In genomic region chr2:152962091-152962793, GRCm38 (mm10) we compare ENCODE assay signal across 8 mouse cellular contexts. TPM values are rescaled to one million over a fixed set of nuclear protein-coding genes. Genes with fewer than 3 reads are reported as not detected.
DNase-seq lines count a peak whose midpoint lies in the region; TF ChIP-seq lines count a peak whose summit lies in the region.

Gene Ttll9 (plus strand): TSS chr2:152962485.

- peak; percentile 52 to 63 for DNase-seq in adrenal gland, adult 18-20 months (ENCODE audit: low spot score in 2 of 2)
- DNase-seq in gastrocnemius, postnatal 14 days, result peak; percentile 59
- peak; percentile 77 for DNase-seq in induced T-regulatory cell, adult 2 months (ENCODE audit: low read depth)
- DNase-seq in left cerebral cortex, adult 2 months (ENCODE audit: extremely low spot score in 1 of 2, low spot score in 2 of 2), result peak; percentile 72 to 82
- peak; percentile 65 to 72 for DNase-seq in lung, postnatal 4 days
- peak; percentile 90 for DNase-seq in right cerebral cortex, adult 18-20 months
- DNase-seq in adipocyte (ENCODE audit: low spot score), result no peak

- no peak within 1 kb of the TSS for H3K27ac ChIP-seq in cortical plate, adult 2 months (ENCODE audit: insufficient read depth, low read length)
- no peak within 1 kb of the TSS for H3K27ac ChIP-seq in left cerebral cortex, adult 2 months

- H3K4me3 ChIP-seq in cortical plate, adult 2 months (ENCODE audit: insufficient read depth, low read length), result peak within 1 kb of the TSS; percentile 35
- H3K4me3 ChIP-seq in left cerebral cortex, adult 2 months, result peak within 1 kb of the TSS; percentile 63

- intact Hi-C loops in gastrocnemius, postnatal 14 days (cut with DNase I; ENCODE audit: low total_unique reads), result no loop called here
- intact Hi-C loops in left cerebral cortex, adult 2 months (cut with DNase I), result loop anchor here (5.0 kb wide), 1 partner anchor 50 kb away; no protein-coding TSS in a partner anchor

- H3K4me1 ChIP-seq in cortical plate, adult 2 months (ENCODE audit: control insufficient read depth, insufficient read depth, low read length), result no peaks in the 10 kb centered on the region

- no peak for TF ChIP-seq POLR2A in cortical plate, adult 2 months (IDR thresholded peaks at IDR 0.05; ENCODE audit: extremely low read depth, insufficient read depth, low read length)

- TF ChIP-seq CTCF in cortical plate, adult 2 months (IDR thresholded peaks at IDR 0.05; ENCODE audit: extremely low read depth, insufficient read depth, low read length), result no peak
- TF ChIP-seq CTCF in left cerebral cortex, adult 2 months (IDR thresholded peaks at IDR 0.05), result no peak

RNA-seq across cellular contexts. Expression of gene Ttll9, which starts in this region (rescaled TPM):
- under 1 TPM; 0.16 to 0.60 TPM for total RNA-seq in adrenal gland, adult 18-20 months (2021)
- polyA plus RNA-seq in cortical plate, adult 2 months (2012; rRNA removed), result 1.7 and 2.0 TPM in 2 replicates
- total RNA-seq in gastrocnemius, postnatal 14 days (2021), result not detected
- total RNA-seq in left cerebral cortex, adult 2 months (2021), result 1 to 10 TPM; 2.3 to 2.9 TPM

Comparison
In these comparisons a context has a peak if more than half of its experiments do, and no peak if none do; other contexts are left out.
1. Peak in DNase-seq in adrenal gland, adult 18-20 months; RNA of the gene not detected or under 1 TPM.
2. Peak in DNase-seq in gastrocnemius, postnatal 14 days; RNA of the gene not detected or under 1 TPM.